Mouse (Mus musculus): Measurements from ENCODE around the gene Retreg1. TPM values are rescaled to one million over a fixed set of nuclear protein-coding genes. Genes with fewer than 3 reads are reported as not detected.
A peak's percentile ranks its signal among the peaks of the same experiment; 100 is the strongest.

The Retreg1 gene
- polyA plus RNA-seq, 1 experiment from 2014 or later = 56.5 TPM

- no peaks in the 10 kb centered on the region for H3K27me3 ChIP-seq (replicated peaks)
- H3K9me3 ChIP-seq (replicated peaks) = no peaks in the 10 kb centered on the region
- H3K4me2 ChIP-seq = no peak overlapping the region
- ATAC-seq (ENCODE audit: insufficient number of reproducible peaks, low FRiP score) = no peak
- no peak overlapping the region for H3K4me3 ChIP-seq
- no peaks in the 10 kb centered on the region for H3K36me3 ChIP-seq
- H3K4me1 ChIP-seq (replicated peaks) = peaks cover 12% of the 10 kb centered on the region
- H3K9ac ChIP-seq = no peak overlapping the region
- no peak overlapping the region for H3K27ac ChIP-seq (ENCODE audit: poor library complexity, severe bottlenecking)
- 60% methylated on average over 3 of the region's 3 CpGs for WGBS
Observed at GRCm38 (mm10) chr15:25859469-25859868, 16.5 kb downstream of the Retreg1 start.

- Histone ChIP-seq H3K4me2 (no peak overlapping the region), H3K9ac (no peak overlapping the region), H3K36me3 (no peaks in the 10 kb centered on the region), H3K4me1 (replicated peaks) (peaks cover 26% of the 10 kb centered on the region), H3K27me3 (replicated peaks) (no peaks in the 10 kb centered on the region), H3K9me3 (replicated peaks) (no peaks in the 10 kb centered on the region), H3K4me3 (no peak overlapping the region), H3K27ac (ENCODE audit: poor library complexity, severe bottlenecking) (no peak overlapping the region)
- 77% methylated on average over 7 of the region's 7 CpGs for WGBS
- ATAC-seq (ENCODE audit: insufficient number of reproducible peaks, low FRiP score) = no peak
Observed at GRCm38 (mm10) chr15:25861900-25862299, 18.9 kb downstream of the Retreg1 start.

GRCm38 (mm10) chr15:25865605-25866004, 22.6 kb downstream of the Retreg1 start:
- Histone ChIP-seq H3K4me1 (replicated peaks) (peaks cover 20% of the 10 kb centered on the region), H3K9ac (no peak overlapping the region), H3K9me3 (replicated peaks) (no peaks in the 10 kb centered on the region), H3K4me3 (no peak overlapping the region), H3K36me3 (no peaks in the 10 kb centered on the region), H3K4me2 (no peak overlapping the region), H3K27ac (ENCODE audit: poor library complexity, severe bottlenecking) (no peak overlapping the region), H3K27me3 (replicated peaks) (no peaks in the 10 kb centered on the region)
- ATAC-seq (ENCODE audit: insufficient number of reproducible peaks, low FRiP score) = no peak
- WGBS = 77% methylated on average over 3 of the region's 3 CpGs

- Histone ChIP-seq H3K9me3 (replicated peaks) (no peaks in the 10 kb centered on the region), H3K4me3 (no peak overlapping the region), H3K4me2 (no peak overlapping the region), H3K27me3 (replicated peaks) (no peaks in the 10 kb centered on the region), H3K36me3 (no peaks in the 10 kb centered on the region), H3K27ac (ENCODE audit: poor library complexity, severe bottlenecking) (no peak overlapping the region), H3K4me1 (replicated peaks) (peaks cover 16% of the 10 kb centered on the region), H3K9ac (no peak overlapping the region)
- WGBS = 80% methylated on average over 6 of the region's 6 CpGs
- no peak for ATAC-seq (ENCODE audit: insufficient number of reproducible peaks, low FRiP score)
Observed at GRCm38 (mm10) chr15:25866106-25866505, 23.1 kb downstream of the Retreg1 start.

GRCm38 (mm10) chr15:25869129-25869528, 26.1 kb downstream of the Retreg1 start:
- Histone ChIP-seq H3K9me3 (replicated peaks) (no peaks in the 10 kb centered on the region), H3K4me1 (replicated peaks) (peaks cover 18% of the 10 kb centered on the region), H3K27ac (ENCODE audit: poor library complexity, severe bottlenecking) (no peak overlapping the region), H3K36me3 (no peaks in the 10 kb centered on the region), H3K27me3 (replicated peaks) (no peaks in the 10 kb centered on the region), H3K9ac (no peak overlapping the region), H3K4me3 (no peak overlapping the region), H3K4me2 (no peak overlapping the region)
- 75% methylated on average over 5 of the region's 5 CpGs for WGBS
- no peak for ATAC-seq (ENCODE audit: insufficient number of reproducible peaks, low FRiP score)

GRCm38 (mm10) chr15:25871470-25871869, 28.5 kb downstream of the Retreg1 start:
- H3K27me3 ChIP-seq (replicated peaks) = no peaks in the 10 kb centered on the region
- H3K4me2 ChIP-seq = no peak overlapping the region
- H3K4me1 ChIP-seq (replicated peaks) = peaks cover 10% of the 10 kb centered on the region
- H3K27ac ChIP-seq (ENCODE audit: poor library complexity, severe bottlenecking) = no peak overlapping the region
- H3K9me3 ChIP-seq (replicated peaks) = no peaks in the 10 kb centered on the region
- ATAC-seq (ENCODE audit: insufficient number of reproducible peaks, low FRiP score) = no peak
- no peaks in the 10 kb centered on the region for H3K36me3 ChIP-seq
- H3K9ac ChIP-seq = no peak overlapping the region
- no peak overlapping the region for H3K4me3 ChIP-seq
- WGBS = 80% methylated on average over 7 of the region's 7 CpGs

- Histone ChIP-seq H3K9me3 (replicated peaks) (no peaks in the 10 kb centered on the region), H3K4me3 (no peak overlapping the region), H3K4me2 (no peak overlapping the region), H3K27ac (ENCODE audit: poor library complexity, severe bottlenecking) (no peak overlapping the region), H3K27me3 (replicated peaks) (no peaks in the 10 kb centered on the region), H3K36me3 (no peaks in the 10 kb centered on the region), H3K4me1 (replicated peaks) (peaks cover 13% of the 10 kb centered on the region), H3K9ac (no peak overlapping the region)
- no peak for ATAC-seq (ENCODE audit: insufficient number of reproducible peaks, low FRiP score)
- WGBS = 89% methylated on average over 9 of the region's 9 CpGs
Observed at GRCm38 (mm10) chr15:25872118-25872517, 29.1 kb downstream of the Retreg1 start.

GRCm38 (mm10) chr15:25872657-25873056, 29.7 kb downstream of the Retreg1 start:
- H3K27ac ChIP-seq (ENCODE audit: poor library complexity, severe bottlenecking) = no peak overlapping the region
- no peak overlapping the region for H3K4me3 ChIP-seq
- H3K4me2 ChIP-seq = no peak overlapping the region
- WGBS = 84% methylated on average over 9 of the region's 9 CpGs
- no peak overlapping the region for H3K9ac ChIP-seq
- no peaks in the 10 kb centered on the region for H3K9me3 ChIP-seq (replicated peaks)
- no peaks in the 10 kb centered on the region for H3K27me3 ChIP-seq (replicated peaks)
- ATAC-seq (ENCODE audit: insufficient number of reproducible peaks, low FRiP score) = no peak
- no peaks in the 10 kb centered on the region for H3K36me3 ChIP-seq
- H3K4me1 ChIP-seq (replicated peaks) = peaks cover 14% of the 10 kb centered on the region

GRCm38 (mm10) chr15:25873536-25873935, 30.6 kb downstream of the Retreg1 start:
- no peaks in the 10 kb centered on the region for H3K36me3 ChIP-seq
- H3K4me3 ChIP-seq = no peak overlapping the region
- H3K27ac ChIP-seq (ENCODE audit: poor library complexity, severe bottlenecking) = no peak overlapping the region
- H3K9ac ChIP-seq = no peak overlapping the region
- WGBS = 65% methylated on average over 1 of the region's 1 CpGs
- H3K9me3 ChIP-seq (replicated peaks) = no peaks in the 10 kb centered on the region
- H3K27me3 ChIP-seq (replicated peaks) = no peaks in the 10 kb centered on the region
- ATAC-seq (ENCODE audit: insufficient number of reproducible peaks, low FRiP score) = no peak
- no peak overlapping the region for H3K4me2 ChIP-seq
- peaks cover 17% of the 10 kb centered on the region for H3K4me1 ChIP-seq (replicated peaks)

GRCm38 (mm10) chr15:25876601-25877161, 33.7 kb downstream of the Retreg1 start:
- Histone ChIP-seq H3K27ac (ENCODE audit: poor library complexity, severe bottlenecking) (no peak overlapping the region), H3K9ac (no peak overlapping the region), H3K4me1 (replicated peaks) (peaks cover 15% of the 10 kb centered on the region), H3K4me3 (no peak overlapping the region), H3K36me3 (no peaks in the 10 kb centered on the region), H3K9me3 (replicated peaks) (no peaks in the 10 kb centered on the region), H3K27me3 (replicated peaks) (no peaks in the 10 kb centered on the region), H3K4me2 (no peak overlapping the region)
- peak; percentile 57; the same call in 1 of the 2 replicates for ATAC-seq (ENCODE audit: insufficient number of reproducible peaks, low FRiP score)
- WGBS = 46% methylated on average over 15 of the region's 15 CpGs

GRCm38 (mm10) chr15:25877798-25878197, 34.8 kb downstream of the Retreg1 start:
- H3K4me2 ChIP-seq = no peak overlapping the region
- no peak overlapping the region for H3K9ac ChIP-seq
- 64% methylated on average over 7 of the region's 7 CpGs for WGBS
- H3K27ac ChIP-seq (ENCODE audit: poor library complexity, severe bottlenecking) = no peak overlapping the region
- no peaks in the 10 kb centered on the region for H3K27me3 ChIP-seq (replicated peaks)
- peaks cover 15% of the 10 kb centered on the region for H3K4me1 ChIP-seq (replicated peaks)
- no peak for ATAC-seq (ENCODE audit: insufficient number of reproducible peaks, low FRiP score)
- no peaks in the 10 kb centered on the region for H3K9me3 ChIP-seq (replicated peaks)
- H3K36me3 ChIP-seq = no peaks in the 10 kb centered on the region
- no peak overlapping the region for H3K4me3 ChIP-seq

GRCm38 (mm10) chr15:25879229-25879628, 36.2 kb downstream of the Retreg1 start:
- Histone ChIP-seq H3K9me3 (replicated peaks) (no peaks in the 10 kb centered on the region), H3K4me1 (replicated peaks) (peaks cover 13% of the 10 kb centered on the region), H3K9ac (no peak overlapping the region), H3K4me3 (no peak overlapping the region), H3K4me2 (no peak overlapping the region), H3K27ac (ENCODE audit: poor library complexity, severe bottlenecking) (no peak overlapping the region), H3K27me3 (replicated peaks) (no peaks in the 10 kb centered on the region), H3K36me3 (no peaks in the 10 kb centered on the region)
- ATAC-seq (ENCODE audit: insufficient number of reproducible peaks, low FRiP score) = no peak
- 81% methylated on average over 6 of the region's 6 CpGs for WGBS
